Mouse (Mus musculus): Measurements from ENCODE around the gene Hoxc11.

DNA sequence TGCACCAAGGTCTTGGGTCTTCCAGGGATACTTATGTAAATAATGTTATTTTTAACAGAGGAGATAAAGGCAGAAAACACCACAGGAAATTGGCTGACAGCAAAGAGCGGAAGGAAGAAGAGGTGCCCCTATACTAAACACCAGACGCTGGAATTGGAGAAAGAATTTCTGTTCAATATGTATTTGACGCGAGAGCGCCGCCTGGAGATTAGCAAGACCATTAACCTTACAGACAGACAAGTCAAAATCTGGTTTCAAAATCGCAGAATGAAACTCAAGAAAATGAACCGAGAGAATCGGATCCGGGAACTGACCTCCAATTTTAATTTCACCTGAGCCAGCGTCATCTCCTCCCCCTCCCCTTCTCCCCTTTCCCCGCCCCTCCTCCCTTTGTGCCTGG lies 16.5 kb downstream of the Hoxc11 start:
- no peak for TF ChIP-seq POLR2A (IDR thresholded peaks at IDR 0.05; ENCODE audit: borderline replicate concordance, extremely low read depth, low read depth, low read length)
- TF ChIP-seq CTCF (IDR thresholded peaks at IDR 0.05; ENCODE audit: insufficient read depth, low read length) = no peak
